Mouse (Mus musculus): ENCODE measurements at regions not wholly inside any gene's neighbourhood (a gene's known extent, or its start where the extent isn't known, plus 50 kb on each side); places are given as distances from the start of the nearest gene placed in this dataset.

- no peak for DNase-seq (ENCODE audit: low spot score in 2 of 2)
Observed at GRCm38 (mm10) chr7:111134496-111134895, 51.7 kb upstream of the Eif4g2 start.
